Mouse (Mus musculus) G1E (cell line): ENCODE measurements around the gene Cdkl3. TPM values are rescaled to one million over a fixed set of nuclear protein-coding genes. Genes with fewer than 3 reads are reported as not detected.

Experiments used
- ATAC-seq: 2 replicates; pipeline ENCODE4 v1.8.0; 2016; ENCODE audit warnings: mild to moderate bottlenecking; ENCODE audit not compliant: insufficient number of reproducible peaks, poor library complexity, low FRiP score, severe bottlenecking; ENCODE audit errors: extremely low read depth
- DNase-seq: peaks from one replicate; pipeline ENCODE4 v3.0.0; 2012; ENCODE audit warnings: low spot score
- H3K27me3 ChIP-seq: 2 replicates; pipeline ENCODE4 v1.6.1; 2012; ENCODE audit warnings: mild to moderate bottlenecking, low read length, inconsistent platforms; ENCODE audit not compliant: insufficient read depth
- H3K36me3 ChIP-seq: replicated peaks from 2 replicates; pipeline ENCODE3; 2012; ENCODE audit warnings: mild to moderate bottlenecking, inconsistent platforms
- H3K4me1 ChIP-seq: 2 replicates; pipeline ENCODE4 v1.6.1; 2012; ENCODE audit warnings: low read depth, low read length, inconsistent platforms, mixed read lengths; ENCODE audit not compliant: insufficient read depth
- H3K4me3 ChIP-seq: 2 replicates; pipeline ENCODE4 v1.5.1; 2012; ENCODE audit warnings: low read depth, mild to moderate bottlenecking, inconsistent platforms, low read length, moderate library complexity, mixed read lengths
- H3K9me3 ChIP-seq: replicated peaks from 2 replicates; pipeline ENCODE4 v1.6.1; 2012; ENCODE audit warnings: inconsistent platforms
- CTCF ChIP-seq: IDR thresholded peaks from 2 replicates; pipeline ENCODE4 v1.5.1; 2012; ENCODE audit warnings: low read depth, low read length, inconsistent platforms, mixed read lengths
- GATA1 ChIP-seq: IDR thresholded peaks from 2 replicates; pipeline ENCODE4 v1.6.1; 2012; ENCODE audit warnings: borderline replicate concordance, low read length, inconsistent platforms, mixed read lengths
- GATA2 ChIP-seq: IDR thresholded peaks from 2 replicates; pipeline ENCODE4 v1.6.1; 2012; ENCODE audit warnings: low read depth, low read length, inconsistent platforms, borderline replicate concordance
- POLR2AphosphoS5 ChIP-seq: IDR thresholded peaks from 2 replicates; pipeline ENCODE4 v1.6.1; 2012; ENCODE audit warnings: low read depth, low read length, inconsistent platforms; ENCODE audit not compliant: insufficient replicate concordance
- TAL1 ChIP-seq: conservative IDR thresholded peaks from 2 replicates; pipeline ENCODE4 v1.6.1; 2012; ENCODE audit warnings: low read depth, low read length, inconsistent platforms, mixed read lengths
- polyA plus RNA-seq: library from polyadenylated mRNA; stranded (reverse); fragments of >175 nt; gene quantifications from 2 replicates; pipeline ENCODE4 v1.2.3, GENCODE M21; 2012
- total RNA-seq, 2 experiments: library from RNA; stranded (forward) in 1 of 2; stranded (reverse) in 1 of 2; fragments of 200-1000 nt in 1 of 2; fragments of >200 nt in 1 of 2; fragmentation: Nextera tagmentation in 1 of 2; gene quantifications; 2 replicates each; pipeline ENCODE4 v1.2.3; 2014 to 2017

The Cdkl3 gene
- total and polyA plus RNA-seq, 3 experiments, result 0.78 to 12.6 (median 2.5) TPM

GRCm38 (mm10) chr11:52011011-52011410, 7.0 kb downstream of the Cdkl3 start:
- no peak for ATAC-seq
- Histone ChIP-seq H3K4me3 (no peak overlapping the region), H3K9me3 (no peaks in the 10 kb centered on the region), H3K36me3 (peaks cover 8% of the 10 kb centered on the region), H3K27me3 (no peaks in the 10 kb centered on the region), H3K4me1 (peaks cover 3% of the 10 kb centered on the region; the same call in 1 of the 2 replicates)
- TF ChIP-seq GATA2 (no peak), GATA1 (no peak), CTCF (no peak), TAL1 (no peak), POLR2AphosphoS5 (no peak)
- DNase-seq, result no peak

DNA sequence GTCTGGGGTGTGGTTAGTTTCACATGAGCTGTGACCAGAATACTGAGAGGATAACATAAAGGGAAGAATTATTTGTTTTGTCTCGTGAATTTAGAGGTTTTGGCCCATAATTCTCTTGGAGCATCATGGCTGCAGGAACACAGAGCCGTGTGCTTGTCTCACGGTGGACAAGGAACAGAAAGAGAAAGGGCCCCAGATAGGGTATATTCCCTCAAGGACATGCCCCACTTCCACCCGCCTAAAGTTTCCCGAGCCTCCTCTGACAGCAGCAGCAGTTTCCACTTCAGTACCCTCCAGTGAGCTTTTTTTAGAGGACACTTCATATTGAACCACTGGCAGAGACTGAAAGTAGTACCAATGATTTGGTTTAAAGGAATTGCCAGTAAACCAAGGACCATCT, 7.5 kb downstream of the Cdkl3 start:
- peaks cover 5% of the 10 kb centered on the region for H3K36me3 ChIP-seq
- ATAC-seq (no peak), DNase-seq (no peak)
- H3K4me1 ChIP-seq, result no peaks in the 10 kb centered on the region
- no peak overlapping the region for H3K4me3 ChIP-seq
- TF ChIP-seq CTCF (no peak), POLR2AphosphoS5 (no peak), TAL1 (no peak), GATA1 (no peak), GATA2 (no peak)
- no peaks in the 10 kb centered on the region for H3K9me3 ChIP-seq
- no peaks in the 10 kb centered on the region for H3K27me3 ChIP-seq

DNA sequence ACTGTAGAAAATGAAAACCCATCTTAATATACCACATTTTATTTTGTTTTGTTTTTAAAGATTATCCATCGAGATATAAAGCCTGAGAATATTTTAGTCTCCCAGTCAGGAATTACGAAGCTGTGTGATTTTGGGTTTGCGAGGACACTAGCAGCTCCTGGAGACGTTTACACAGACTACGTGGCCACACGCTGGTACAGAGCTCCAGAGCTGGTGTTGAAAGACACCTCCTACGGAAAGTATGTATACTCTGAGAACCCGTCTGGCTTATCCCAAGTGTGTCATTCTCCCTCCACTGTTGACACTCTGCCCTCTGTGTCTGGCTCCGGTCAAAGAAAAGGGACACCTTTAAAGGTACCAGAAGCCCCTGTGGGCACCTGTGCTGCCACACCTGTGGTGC, 14.2 kb downstream of the Cdkl3 start:
- TF ChIP-seq GATA1 (no peak), CTCF (no peak), POLR2AphosphoS5 (no peak), TAL1 (no peak), GATA2 (no peak)
- H3K9me3 ChIP-seq, result no peaks in the 10 kb centered on the region
- DNase-seq, result no peak
- H3K27me3 ChIP-seq, result peaks cover 3% of the 10 kb centered on the region
- ATAC-seq, result no peak
- no peak overlapping the region for H3K4me3 ChIP-seq
- H3K4me1 ChIP-seq, result no peaks in the 10 kb centered on the region
- H3K36me3 ChIP-seq, result no peaks in the 10 kb centered on the region

DNA sequence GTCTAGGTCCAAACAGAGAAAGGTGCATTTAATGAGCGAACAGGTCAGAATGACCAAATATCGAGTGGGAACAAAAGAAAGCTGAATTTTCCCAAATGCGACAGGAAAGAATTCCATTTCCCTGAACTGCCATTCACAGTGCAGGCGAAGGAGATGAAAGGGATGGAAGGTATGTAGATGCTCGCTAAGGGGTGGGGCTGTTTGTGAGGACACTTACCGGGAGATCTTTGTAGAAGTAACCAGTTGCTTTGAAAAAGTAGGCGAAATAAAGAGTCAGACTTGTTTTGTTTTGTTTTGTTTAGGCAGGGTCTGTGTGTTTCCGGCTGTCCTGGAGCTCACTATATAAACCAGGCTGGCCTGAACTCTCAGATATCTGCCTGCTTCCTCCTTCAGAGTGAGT, 28.3 kb downstream of the Cdkl3 start:
- no peaks in the 10 kb centered on the region; the same call in 1 of the 2 replicates for H3K4me1 ChIP-seq
- no peak for ATAC-seq
- DNase-seq, result no peak
- H3K36me3 ChIP-seq, result no peaks in the 10 kb centered on the region
- TF ChIP-seq TAL1 (no peak), GATA1 (no peak), GATA2 (no peak), CTCF (no peak), POLR2AphosphoS5 (no peak)
- H3K4me3 ChIP-seq, result no peak overlapping the region
- 0 out of 2 replicates have a peak, but pooled peaks cover 6% of the 10 kb centered on the region for H3K27me3 ChIP-seq
- no peaks in the 10 kb centered on the region for H3K9me3 ChIP-seq

GRCm38 (mm10) chr11:52033953-52034352, 29.9 kb downstream of the Cdkl3 start:
- Histone ChIP-seq H3K9me3 (no peaks in the 10 kb centered on the region), H3K4me1 (no peaks in the 10 kb centered on the region; the same call in 1 of the 2 replicates), H3K4me3 (no peak overlapping the region), H3K27me3 (0 out of 2 replicates have a peak, but pooled peaks cover 5% of the 10 kb centered on the region), H3K36me3 (no peaks in the 10 kb centered on the region)
- DNase-seq (no peak), ATAC-seq (no peak)
- TF ChIP-seq GATA1 (no peak), POLR2AphosphoS5 (no peak), CTCF (no peak), GATA2 (no peak), TAL1 (no peak)

GRCm38 (mm10) chr11:52035905-52036304, 31.9 kb downstream of the Cdkl3 start:
- DNase-seq, result no peak
- Histone ChIP-seq H3K36me3 (no peaks in the 10 kb centered on the region), H3K4me1 (no peaks in the 10 kb centered on the region; the same call in 1 of the 2 replicates), H3K9me3 (no peaks in the 10 kb centered on the region), H3K4me3 (no peak overlapping the region), H3K27me3 (peaks cover 7% of the 10 kb centered on the region)
- TF ChIP-seq TAL1, result no peak
- ATAC-seq, result no peak

- no peak for TF ChIP-seq CTCF
- TF ChIP-seq GATA1, result no peak
- TF ChIP-seq GATA2, result no peak
- no peak for TF ChIP-seq POLR2AphosphoS5
- no peak for TF ChIP-seq TAL1
- H3K9me3 ChIP-seq, result no peaks in the 10 kb centered on the region
- no peaks in the 10 kb centered on the region; the same call in 1 of the 2 replicates for H3K4me1 ChIP-seq
- H3K27me3 ChIP-seq, result peaks cover 7% of the 10 kb centered on the region
- ATAC-seq (no peak), DNase-seq (no peak)
- no peak overlapping the region for H3K4me3 ChIP-seq
- H3K36me3 ChIP-seq, result no peaks in the 10 kb centered on the region
Measured at GRCm38 (mm10) chr11:52037659-52038058, 33.6 kb downstream of the Cdkl3 start.
